Mouse (Mus musculus): ENCODE data around the gene Ccdc148. TPM values are rescaled to one million over a fixed set of nuclear protein-coding genes. Genes with fewer than 3 reads are reported as not detected.

Gene Ccdc148
- polyA plus RNA-seq, 1 experiment from 2014 or later = 3.7 TPM

- Histone ChIP-seq H3K4me1 (ENCODE audit: control insufficient read depth, insufficient read depth, low read length) (no peaks in the 10 kb centered on the region), H3K4me2 (ENCODE audit: low read depth, low read length) (no peak overlapping the region), H3K27me3 (ENCODE audit: control insufficient read depth, insufficient read depth, low read length) (no peaks in the 10 kb centered on the region), H3K27ac (ENCODE audit: low read depth, low read length) (no peak overlapping the region), H3K9ac (replicated peaks; ENCODE audit: low read depth, low read length) (no peak overlapping the region), H3K36me3 (ENCODE audit: control insufficient read depth, insufficient read depth, low read length) (no peaks in the 10 kb centered on the region), H3K4me3 (ENCODE audit: low read depth, low read length) (no peak overlapping the region), H3K9me3 (ENCODE audit: control insufficient read depth, low read length) (no peaks in the 10 kb centered on the region)
- ATAC-seq (ENCODE audit: low read depth) = no peak
- WGBS = 92% methylated on average over 11 of the region's 11 CpGs
Observed at GRCm38 (mm10) chr2:59184107-59185064, 23.9 kb upstream of the Ccdc148 start.

GRCm38 (mm10) chr2:59183541-59183940 is 23.1 kb upstream of the Ccdc148 start:
- no peak for ATAC-seq (ENCODE audit: low read depth)
- Histone ChIP-seq H3K4me3 (ENCODE audit: low read depth, low read length) (no peak overlapping the region), H3K27me3 (ENCODE audit: control insufficient read depth, insufficient read depth, low read length) (no peaks in the 10 kb centered on the region), H3K4me1 (ENCODE audit: control insufficient read depth, insufficient read depth, low read length) (no peaks in the 10 kb centered on the region), H3K9ac (replicated peaks; ENCODE audit: low read depth, low read length) (no peak overlapping the region), H3K27ac (ENCODE audit: low read depth, low read length) (no peak overlapping the region), H3K9me3 (ENCODE audit: control insufficient read depth, low read length) (no peaks in the 10 kb centered on the region), H3K4me2 (ENCODE audit: low read depth, low read length) (no peak overlapping the region), H3K36me3 (ENCODE audit: control insufficient read depth, insufficient read depth, low read length) (no peaks in the 10 kb centered on the region)
- WGBS = 82% methylated on average over 4 of the region's 4 CpGs

GRCm38 (mm10) chr2:59181321-59182113 is 21.0 kb upstream of the Ccdc148 start:
- no peak overlapping the region for H3K9ac ChIP-seq (replicated peaks; ENCODE audit: low read depth, low read length)
- WGBS = 82% methylated on average over 15 of the region's 15 CpGs
- no peaks in the 10 kb centered on the region for H3K4me1 ChIP-seq (ENCODE audit: control insufficient read depth, insufficient read depth, low read length)
- no peaks in the 10 kb centered on the region for H3K36me3 ChIP-seq (ENCODE audit: control insufficient read depth, insufficient read depth, low read length)
- no peak for ATAC-seq (ENCODE audit: low read depth)
- H3K27ac ChIP-seq (ENCODE audit: low read depth, low read length) = no peak overlapping the region
- H3K4me2 ChIP-seq (ENCODE audit: low read depth, low read length) = no peak overlapping the region
- no peaks in the 10 kb centered on the region for H3K9me3 ChIP-seq (ENCODE audit: control insufficient read depth, low read length)
- H3K27me3 ChIP-seq (ENCODE audit: control insufficient read depth, insufficient read depth, low read length) = no peaks in the 10 kb centered on the region
- H3K4me3 ChIP-seq (ENCODE audit: low read depth, low read length) = no peak overlapping the region

GRCm38 (mm10) chr2:59179487-59179886 is 19.0 kb upstream of the Ccdc148 start:
- no peak overlapping the region for H3K4me3 ChIP-seq (ENCODE audit: low read depth, low read length)
- H3K9ac ChIP-seq (replicated peaks; ENCODE audit: low read depth, low read length) = no peak overlapping the region
- H3K4me1 ChIP-seq (ENCODE audit: control insufficient read depth, insufficient read depth, low read length) = no peaks in the 10 kb centered on the region
- WGBS = 50% methylated on average over 5 of the region's 5 CpGs
- no peaks in the 10 kb centered on the region for H3K27me3 ChIP-seq (ENCODE audit: control insufficient read depth, insufficient read depth, low read length)
- no peaks in the 10 kb centered on the region for H3K9me3 ChIP-seq (ENCODE audit: control insufficient read depth, low read length)
- H3K27ac ChIP-seq (ENCODE audit: low read depth, low read length) = no peak overlapping the region
- no peak for ATAC-seq (ENCODE audit: low read depth)
- no peaks in the 10 kb centered on the region for H3K36me3 ChIP-seq (ENCODE audit: control insufficient read depth, insufficient read depth, low read length)
- no peak overlapping the region for H3K4me2 ChIP-seq (ENCODE audit: low read depth, low read length)

GRCm38 (mm10) chr2:59178960-59179359 is 18.5 kb upstream of the Ccdc148 start:
- 79% methylated on average over 4 of the region's 4 CpGs for WGBS
- H3K4me2 ChIP-seq (ENCODE audit: low read depth, low read length) = no peak overlapping the region
- no peak overlapping the region for H3K9ac ChIP-seq (replicated peaks; ENCODE audit: low read depth, low read length)
- H3K9me3 ChIP-seq (ENCODE audit: control insufficient read depth, low read length) = no peaks in the 10 kb centered on the region
- no peaks in the 10 kb centered on the region for H3K4me1 ChIP-seq (ENCODE audit: control insufficient read depth, insufficient read depth, low read length)
- H3K27ac ChIP-seq (ENCODE audit: low read depth, low read length) = no peak overlapping the region
- H3K36me3 ChIP-seq (ENCODE audit: control insufficient read depth, insufficient read depth, low read length) = no peaks in the 10 kb centered on the region
- no peak for ATAC-seq (ENCODE audit: low read depth)
- H3K4me3 ChIP-seq (ENCODE audit: low read depth, low read length) = no peak overlapping the region
- H3K27me3 ChIP-seq (ENCODE audit: control insufficient read depth, insufficient read depth, low read length) = no peaks in the 10 kb centered on the region

GRCm38 (mm10) chr2:59178191-59178590 is 17.7 kb upstream of the Ccdc148 start:
- ATAC-seq (ENCODE audit: low read depth) = no peak
- Histone ChIP-seq H3K9me3 (ENCODE audit: control insufficient read depth, low read length) (no peaks in the 10 kb centered on the region), H3K27ac (ENCODE audit: low read depth, low read length) (no peak overlapping the region), H3K4me2 (ENCODE audit: low read depth, low read length) (no peak overlapping the region), H3K9ac (replicated peaks; ENCODE audit: low read depth, low read length) (no peak overlapping the region), H3K36me3 (ENCODE audit: control insufficient read depth, insufficient read depth, low read length) (no peaks in the 10 kb centered on the region), H3K27me3 (ENCODE audit: control insufficient read depth, insufficient read depth, low read length) (no peaks in the 10 kb centered on the region), H3K4me1 (ENCODE audit: control insufficient read depth, insufficient read depth, low read length) (no peaks in the 10 kb centered on the region), H3K4me3 (ENCODE audit: low read depth, low read length) (no peak overlapping the region)
- 73% methylated on average over 8 of the region's 8 CpGs for WGBS

- H3K4me1 ChIP-seq (ENCODE audit: control insufficient read depth, insufficient read depth, low read length) = no peaks in the 10 kb centered on the region
- no peak overlapping the region for H3K27ac ChIP-seq (ENCODE audit: low read depth, low read length)
- H3K27me3 ChIP-seq (ENCODE audit: control insufficient read depth, insufficient read depth, low read length) = no peaks in the 10 kb centered on the region
- H3K36me3 ChIP-seq (ENCODE audit: control insufficient read depth, insufficient read depth, low read length) = no peaks in the 10 kb centered on the region
- no peaks in the 10 kb centered on the region for H3K9me3 ChIP-seq (ENCODE audit: control insufficient read depth, low read length)
- WGBS = 72% methylated on average over 6 of the region's 6 CpGs
- no peak overlapping the region for H3K4me3 ChIP-seq (ENCODE audit: low read depth, low read length)
- no peak overlapping the region for H3K4me2 ChIP-seq (ENCODE audit: low read depth, low read length)
- no peak for ATAC-seq (ENCODE audit: low read depth)
- no peak overlapping the region for H3K9ac ChIP-seq (replicated peaks; ENCODE audit: low read depth, low read length)
Observed at GRCm38 (mm10) chr2:59175926-59176325, 15.4 kb upstream of the Ccdc148 start.

- H3K36me3 ChIP-seq (ENCODE audit: control insufficient read depth, insufficient read depth, low read length) = no peaks in the 10 kb centered on the region
Observed at GRCm38 (mm10) chr2:59171533-59171932, 11.1 kb upstream of the Ccdc148 start.

GRCm38 (mm10) chr2:59170593-59170992 is 10.1 kb upstream of the Ccdc148 start:
- Histone ChIP-seq H3K9ac (replicated peaks; ENCODE audit: low read depth, low read length) (no peak overlapping the region), H3K4me3 (ENCODE audit: low read depth, low read length) (no peak overlapping the region), H3K27me3 (ENCODE audit: control insufficient read depth, insufficient read depth, low read length) (no peaks in the 10 kb centered on the region), H3K9me3 (ENCODE audit: control insufficient read depth, low read length) (no peaks in the 10 kb centered on the region), H3K36me3 (ENCODE audit: control insufficient read depth, insufficient read depth, low read length) (no peaks in the 10 kb centered on the region), H3K4me2 (ENCODE audit: low read depth, low read length) (no peak overlapping the region), H3K4me1 (ENCODE audit: control insufficient read depth, insufficient read depth, low read length) (no peaks in the 10 kb centered on the region), H3K27ac (ENCODE audit: low read depth, low read length) (no peak overlapping the region)
- WGBS = 98% methylated on average over 5 of the region's 5 CpGs
- ATAC-seq (ENCODE audit: low read depth) = no peak

More at GRCm38 (mm10) chr2:59171533-59171932, 11.1 kb upstream of the Ccdc148 start:
- Histone ChIP-seq H3K4me1 (ENCODE audit: control insufficient read depth, insufficient read depth, low read length) (no peaks in the 10 kb centered on the region), H3K27me3 (ENCODE audit: control insufficient read depth, insufficient read depth, low read length) (no peaks in the 10 kb centered on the region), H3K4me2 (ENCODE audit: low read depth, low read length) (no peak overlapping the region), H3K9me3 (ENCODE audit: control insufficient read depth, low read length) (no peaks in the 10 kb centered on the region), H3K9ac (replicated peaks; ENCODE audit: low read depth, low read length) (no peak overlapping the region), H3K4me3 (ENCODE audit: low read depth, low read length) (no peak overlapping the region), H3K27ac (ENCODE audit: low read depth, low read length) (no peak overlapping the region)
- no peak for ATAC-seq (ENCODE audit: low read depth)
- WGBS = 80% methylated on average over 5 of the region's 5 CpGs
